ENCODE assay signal across 8 mouse cellular contexts in genomic region chr7:35235308-35235707, GRCm38 (mm10). TPM values are rescaled to one million over a fixed set of nuclear protein-coding genes. Genes with fewer than 3 reads are reported as not detected.
A peak's percentile ranks its signal among the peaks of the same experiment; 100 is the strongest.
DNase-seq lines count a peak whose midpoint lies in the region; ATAC-seq and TF ChIP-seq lines count a peak whose summit lies in the region.

No protein-coding gene starts in this region.

- peak; percentile 71 for ATAC-seq in hindbrain, postnatal 0 days

- peak overlapping the region; percentile 77 for H3K4me3 ChIP-seq in cerebellum, adult 2 months (replicated peaks; ENCODE audit: insufficient read depth, low read depth, low read length)
- peak overlapping the region; percentile 52 for H3K4me3 ChIP-seq in hindbrain, postnatal 0 days (ENCODE audit: low read length)

- no peaks in the 10 kb centered on the region; the same call in 1 of the 2 replicates for H3K4me1 ChIP-seq in cerebellum, adult 2 months (ENCODE audit: control insufficient read depth, insufficient read depth, low read length)
- H3K4me1 ChIP-seq in hindbrain, postnatal 0 days (ENCODE audit: insufficient read depth, low read length) = no peaks in the 10 kb centered on the region

- DNase-seq in gastrocnemius, adult 18-20 months (ENCODE audit: low spot score) = peak; percentile 30
- DNase-seq in gastrocnemius, postnatal 25 days = no peak
- DNase-seq in cerebellum, adult 2 months = peak; percentile 60 to 75
- peak; percentile 57 to 73 for DNase-seq in frontal cortex, adult 2 months (ENCODE audit: extremely low spot score in 1 of 2, low spot score in 1 of 2)
- DNase-seq in hindbrain, postnatal 0 days (ENCODE audit: low spot score) = peak; percentile 87
- DNase-seq in left cerebral cortex, adult 11 months (ENCODE audit: low spot score) = peak; percentile 61
- DNase-seq in lung, postnatal 25 days (ENCODE audit: low spot score) = peak; percentile 68
- peak; percentile 65 for DNase-seq in right cerebral cortex, postnatal 14 days

- H3K4me2 ChIP-seq in hindbrain, postnatal 0 days (ENCODE audit: low read depth, low read length) = peak overlapping the region; percentile 53

- no peak for TF ChIP-seq CTCF in cerebellum, adult 2 months (IDR thresholded peaks at IDR 0.05; ENCODE audit: borderline replicate concordance, insufficient read depth, low read depth, low read length)
- TF ChIP-seq CTCF in hindbrain, postnatal 0 days (IDR thresholded peaks at IDR 0.05; ENCODE audit: low read depth) = no peak

- H3K9me3 ChIP-seq in hindbrain, postnatal 0 days (ENCODE audit: low read length) = no peaks in the 10 kb centered on the region

- peak overlapping the region; percentile 68; the same call in 1 of the 2 replicates for H3K27ac ChIP-seq in cerebellum, adult 2 months (ENCODE audit: insufficient read depth, low read length)
- H3K27ac ChIP-seq in hindbrain, postnatal 0 days = peak overlapping the region; percentile 86

- no peaks in the 10 kb centered on the region for H3K36me3 ChIP-seq in hindbrain, postnatal 0 days (ENCODE audit: insufficient read depth, low read length)

- no peak for TF ChIP-seq POLR2A in cerebellum, adult 2 months (IDR thresholded peaks at IDR 0.05; ENCODE audit: borderline replicate concordance, insufficient read depth, low read length)

- H3K9ac ChIP-seq in hindbrain, postnatal 0 days (replicated peaks; ENCODE audit: low read length) = peak overlapping the region; percentile 37; the same call in 1 of the 2 replicates

- H3K27me3 ChIP-seq in cerebellum, adult 2 months (ENCODE audit: control insufficient read depth, insufficient read depth, low read length) = no peaks in the 10 kb centered on the region
- no peaks in the 10 kb centered on the region for H3K27me3 ChIP-seq in hindbrain, postnatal 0 days (ENCODE audit: insufficient read depth, low read length)

- WGBS in cerebellum, adult 2 months = 11% methylated on average over 9 of the region's 9 CpGs
- WGBS in hindbrain, postnatal 0 days = 15% methylated on average over 9 of the region's 9 CpGs

RNA-seq across cellular contexts. Expression of gene Lrp3, which starts 20.0 kb away (rescaled TPM):
- total RNA-seq in gastrocnemius, adult 18-20 months (2021) = 1 to 10 TPM; 5.8 to 6.1 TPM
- total RNA-seq in gastrocnemius, postnatal 25 days (2021) = 1 to 10 TPM; 7.6 to 8.2 TPM
- polyA plus RNA-seq in cerebellum, adult 2 months (2012; rRNA removed) = 62.9 and 64.7 TPM in 2 replicates
- 53.7 and 57.4 TPM in 2 replicates for polyA plus RNA-seq in frontal cortex, adult 2 months (2012; rRNA removed)
- total RNA-seq in hindbrain, postnatal 0 days (2014; rRNA removed) = 132 and 137 TPM in 2 replicates
- 20.2 and 20.7 TPM in 2 replicates for polyA plus RNA-seq in hindbrain, postnatal 0 days (2015; fragmentation: Nextera tagmentation; extraction: Ambion mirVana)

RNA-seq across cellular contexts. Expression of gene Slc7a10, which starts 49.1 kb away (rescaled TPM):
- 1 to 10 TPM in 1 of 2 experiments, under 1 TPM in 1; 0.75 to 1.9 TPM for total RNA-seq in gastrocnemius, adult 18-20 months (2021)
- total RNA-seq in gastrocnemius, postnatal 25 days (2021) = 1 to 10 TPM in 1 of 2 experiments, under 1 TPM in 1; 0.31 to 7.7 TPM
- polyA plus RNA-seq in cerebellum, adult 2 months (2012; rRNA removed) = 91.3 and 100 TPM in 2 replicates
- 53.4 and 55.8 TPM in 2 replicates for polyA plus RNA-seq in frontal cortex, adult 2 months (2012; rRNA removed)
- total RNA-seq in hindbrain, postnatal 0 days (2014; rRNA removed) = 62.9 and 70.2 TPM in 2 replicates
- 47.8 and 52.8 TPM in 2 replicates for polyA plus RNA-seq in hindbrain, postnatal 0 days (2015; fragmentation: Nextera tagmentation; extraction: Ambion mirVana)

Comparison
In these comparisons a context has a peak if more than half of its experiments do, and no peak if none do; other contexts are left out.
1. RNA of gene Lrp3, which starts 20.0 kb away (total RNA-seq): 132 to 137 TPM in hindbrain, postnatal 0 days; 7.6 to 8.2 TPM in gastrocnemius, postnatal 25 days and 5.8 to 6.1 TPM in gastrocnemius, adult 18-20 months; every median in the first group is over 10 times any median in the second.